In genomic region chr12:108835208-108835839, GRCm38 (mm10) we compare ENCODE assay signal across 8 mouse cellular contexts. TPM values are rescaled to one million over a fixed set of nuclear protein-coding genes. Genes with fewer than 3 reads are reported as not detected.
DNase-seq lines count a peak whose midpoint lies in the region; ATAC-seq and TF ChIP-seq lines count a peak whose summit lies in the region.

No protein-coding gene starts in this region.

- no peak for TF ChIP-seq POLR2A in bone marrow macrophage, adult 2 months (IDR thresholded peaks at IDR 0.05; ENCODE audit: borderline replicate concordance, low read depth, low read length)

- H3K9ac ChIP-seq in kidney, postnatal 0 days (ENCODE audit: low read depth, low read length) = peak overlapping the region; percentile 76
- peak overlapping the region; percentile 81 for H3K9ac ChIP-seq in hindbrain, embryonic 11.5 days (ENCODE audit: low read depth, low read length)
- peak overlapping the region; percentile 83 for H3K9ac ChIP-seq in midbrain, embryonic 11.5 days (ENCODE audit: low read length)

- no peaks in the 10 kb centered on the region for H3K27me3 ChIP-seq in kidney, postnatal 0 days (ENCODE audit: insufficient read depth, low read length)
- no peaks in the 10 kb centered on the region for H3K27me3 ChIP-seq in hindbrain, embryonic 11.5 days (ENCODE audit: control insufficient read depth, insufficient read depth, low read length)
- no peaks in the 10 kb centered on the region for H3K27me3 ChIP-seq in midbrain, embryonic 11.5 days (ENCODE audit: control insufficient read depth, insufficient read depth, low read length)

- DNase-seq in kidney, postnatal 0 days (ENCODE audit: low spot score) = no peak
- no peak for DNase-seq in kidney, postnatal 4 days
- no peak for DNase-seq in hindbrain, embryonic 11.5 days (ENCODE audit: low spot score)
- no peak for DNase-seq in midbrain, embryonic 11.5 days (ENCODE audit: low spot score, missing footprints)
- no peak for DNase-seq in layer of hippocampus, adult 8-10 months (ENCODE audit: low spot score in 2 of 2)
- DNase-seq in layer of hippocampus, postnatal 10 days (ENCODE audit: low spot score in 2 of 2) = no peak

- ATAC-seq in kidney, postnatal 0 days (replicated peaks; ENCODE audit: low FRiP score, low read depth) = no peak; the same call in 1 of the 2 replicates
- peak; percentile 48 for ATAC-seq in hindbrain, embryonic 11.5 days (ENCODE audit: low FRiP score)
- ATAC-seq in midbrain, embryonic 11.5 days (ENCODE audit: low FRiP score) = peak; percentile 38
- no peak for ATAC-seq in monocyte, adult 5-6 weeks (replicated peaks; ENCODE audit: insufficient number of reproducible peaks, low FRiP score, low TSS enrichment, poor library complexity, severe bottlenecking)

- H3K9me3 ChIP-seq in kidney, postnatal 0 days (replicated peaks; ENCODE audit: low read length) = no peaks in the 10 kb centered on the region
- no peaks in the 10 kb centered on the region for H3K9me3 ChIP-seq in hindbrain, embryonic 11.5 days (ENCODE audit: control insufficient read depth, low read length)
- H3K9me3 ChIP-seq in midbrain, embryonic 11.5 days (ENCODE audit: control insufficient read depth, low read length) = no peaks in the 10 kb centered on the region

- 2% methylated on average over 48 of the region's 51 CpGs for WGBS in kidney, postnatal 0 days
- 3% methylated on average over 47 of the region's 51 CpGs for WGBS in hindbrain, embryonic 11.5 days
- under 1% methylated on average over 51 of the region's 51 CpGs for WGBS in midbrain, embryonic 11.5 days

- peaks cover 45% of the 10 kb centered on the region for H3K4me1 ChIP-seq in kidney, postnatal 0 days (replicated peaks; ENCODE audit: insufficient read depth, low read length)
- peaks cover 28% of the 10 kb centered on the region for H3K4me1 ChIP-seq in bone marrow macrophage, adult 2 months (ENCODE audit: control insufficient read depth, insufficient read depth, low read length)
- H3K4me1 ChIP-seq in hindbrain, embryonic 11.5 days (replicated peaks; ENCODE audit: control insufficient read depth, insufficient read depth, low read length) = peaks cover 8% of the 10 kb centered on the region
- peaks cover 30% of the 10 kb centered on the region for H3K4me1 ChIP-seq in midbrain, embryonic 11.5 days (ENCODE audit: control insufficient read depth, insufficient read depth, low read length)

- H3K36me3 ChIP-seq in kidney, postnatal 0 days (ENCODE audit: insufficient read depth, low read length) = no peaks in the 10 kb centered on the region
- H3K36me3 ChIP-seq in hindbrain, embryonic 11.5 days (ENCODE audit: control insufficient read depth, insufficient read depth, low read length) = no peaks in the 10 kb centered on the region
- H3K36me3 ChIP-seq in midbrain, embryonic 11.5 days (ENCODE audit: control insufficient read depth, insufficient read depth, low read length) = no peaks in the 10 kb centered on the region

- no peak for TF ChIP-seq CTCF in kidney, postnatal 0 days (IDR thresholded peaks at IDR 0.05; ENCODE audit: low read depth)
- TF ChIP-seq CTCF in bone marrow macrophage, adult 2 months (IDR thresholded peaks at IDR 0.05; ENCODE audit: low read depth, low read length) = no peak

- H3K4me3 ChIP-seq in kidney, postnatal 0 days (replicated peaks; ENCODE audit: low read depth, low read length) = peak overlapping the region; percentile 58
- H3K4me3 ChIP-seq in bone marrow macrophage, adult 2 months (ENCODE audit: insufficient read depth, low read length) = peak overlapping the region; percentile 75
- H3K4me3 ChIP-seq in hindbrain, embryonic 11.5 days (ENCODE audit: low read depth, low read length) = peak overlapping the region; percentile 66
- H3K4me3 ChIP-seq in midbrain, embryonic 11.5 days (ENCODE audit: low read depth, low read length) = peak overlapping the region; percentile 60

- peak overlapping the region; percentile 94 for H3K4me2 ChIP-seq in kidney, postnatal 0 days (ENCODE audit: low read length)
- peak overlapping the region; percentile 97 for H3K4me2 ChIP-seq in hindbrain, embryonic 11.5 days (replicated peaks; ENCODE audit: low read depth, low read length)
- peak overlapping the region; percentile 81 for H3K4me2 ChIP-seq in midbrain, embryonic 11.5 days

- peak overlapping the region; percentile 86 for H3K27ac ChIP-seq in kidney, postnatal 0 days
- no peak overlapping the region for H3K27ac ChIP-seq in bone marrow macrophage, adult 2 months (ENCODE audit: insufficient read depth, low read depth, low read length)
- H3K27ac ChIP-seq in hindbrain, embryonic 11.5 days (ENCODE audit: low read depth, low read length) = no peak overlapping the region; the same call in 1 of the 2 replicates
- no peak overlapping the region; the same call in 1 of the 2 replicates for H3K27ac ChIP-seq in midbrain, embryonic 11.5 days (ENCODE audit: low read depth, low read length)

RNA-seq across cellular contexts. Expression of gene Slc25a29, which starts 0.4 kb away (rescaled TPM):
- 6.4 and 6.6 TPM in 2 replicates for polyA plus RNA-seq in kidney, postnatal 0 days (2015; fragmentation: Nextera tagmentation; extraction: Ambion mirVana)
- polyA plus RNA-seq in bone marrow macrophage, adult 2 months (2012; ENCODE audit: insufficient read depth, insufficient read length, missing spikeins) = 0.47 and 0.68 TPM in 2 replicates
- polyA plus RNA-seq in hindbrain, embryonic 11.5 days (2014; fragmentation: Nextera tagmentation; extraction: Ambion mirVana) = 10.5 and 12.0 TPM in 2 replicates
- 11.2 and 13.0 TPM in 2 replicates for polyA plus RNA-seq in midbrain, embryonic 11.5 days (2014; fragmentation: Nextera tagmentation; extraction: Ambion mirVana)
- 10 to 100 TPM; 18.4 to 28.4 (median 21.8) TPM for total RNA-seq in layer of hippocampus, adult 8-10 months (2022)
- 10 to 100 TPM; 15.3 to 16.4 TPM for total RNA-seq in layer of hippocampus, postnatal 10 days (2021)
- 0.11 to 1.8 TPM in 2 of 3 replicates, not detected in the other for total RNA-seq in monocyte, adult 5-6 weeks (2017)

RNA-seq across cellular contexts. Expression of gene Slc25a47, which starts 0.5 kb away (rescaled TPM):
- polyA plus RNA-seq in kidney, postnatal 0 days (2015; fragmentation: Nextera tagmentation; extraction: Ambion mirVana) = 7.1 and 7.6 TPM in 2 replicates
- 0.82 and 1.2 TPM in 2 replicates for polyA plus RNA-seq in bone marrow macrophage, adult 2 months (2012; ENCODE audit: insufficient read depth, insufficient read length, missing spikeins)
- 9.3 and 10.1 TPM in 2 replicates for polyA plus RNA-seq in hindbrain, embryonic 11.5 days (2014; fragmentation: Nextera tagmentation; extraction: Ambion mirVana)
- 9.8 TPM in 2 replicates for polyA plus RNA-seq in midbrain, embryonic 11.5 days (2014; fragmentation: Nextera tagmentation; extraction: Ambion mirVana)
- 10 to 100 TPM in 1 of 4 experiments, 1 to 10 TPM in 3; 8.1 to 10.8 (median 9.0) TPM for total RNA-seq in layer of hippocampus, adult 8-10 months (2022)
- 1 to 10 TPM; 8.7 to 8.8 TPM for total RNA-seq in layer of hippocampus, postnatal 10 days (2021)
- total RNA-seq in monocyte, adult 5-6 weeks (2017) = 0.48 to 1.3 TPM in 2 of 3 replicates, not detected in the other

RNA-seq across cellular contexts. Expression of gene Yy1, which starts 42.6 kb away (rescaled TPM):
- polyA plus RNA-seq in kidney, postnatal 0 days (2015; fragmentation: Nextera tagmentation; extraction: Ambion mirVana) = 15.6 and 17.3 TPM in 2 replicates
- 61.0 and 77.7 TPM in 2 replicates for polyA plus RNA-seq in bone marrow macrophage, adult 2 months (2012; ENCODE audit: insufficient read depth, insufficient read length, missing spikeins)
- 17.4 and 21.1 TPM in 2 replicates for polyA plus RNA-seq in hindbrain, embryonic 11.5 days (2014; fragmentation: Nextera tagmentation; extraction: Ambion mirVana)
- 19.0 and 19.5 TPM in 2 replicates for polyA plus RNA-seq in midbrain, embryonic 11.5 days (2014; fragmentation: Nextera tagmentation; extraction: Ambion mirVana)
- 10 to 100 TPM; 43.9 to 50.6 (median 48.8) TPM for total RNA-seq in layer of hippocampus, adult 8-10 months (2022)
- 10 to 100 TPM; 53.5 to 54.5 TPM for total RNA-seq in layer of hippocampus, postnatal 10 days (2021)
- 51.4 to 60.9 TPM (median 60.3 TPM) in 3 replicates for total RNA-seq in monocyte, adult 5-6 weeks (2017)

RNA-seq across cellular contexts. Expression of gene Wdr25, which starts 58.1 kb away (rescaled TPM):
- 5.3 and 6.6 TPM in 2 replicates for polyA plus RNA-seq in kidney, postnatal 0 days (2015; fragmentation: Nextera tagmentation; extraction: Ambion mirVana)
- 4.5 and 4.6 TPM in 2 replicates for polyA plus RNA-seq in bone marrow macrophage, adult 2 months (2012; ENCODE audit: insufficient read depth, insufficient read length, missing spikeins)
- 3.5 and 5.4 TPM in 2 replicates for polyA plus RNA-seq in hindbrain, embryonic 11.5 days (2014; fragmentation: Nextera tagmentation; extraction: Ambion mirVana)
- polyA plus RNA-seq in midbrain, embryonic 11.5 days (2014; fragmentation: Nextera tagmentation; extraction: Ambion mirVana) = 4.7 and 5.0 TPM in 2 replicates
- 10 to 100 TPM in 3 of 4 experiments, 1 to 10 TPM in 1; 9.9 to 15.6 (median 12.6) TPM for total RNA-seq in layer of hippocampus, adult 8-10 months (2022)
- 1 to 10 TPM; 7.1 to 9.0 TPM for total RNA-seq in layer of hippocampus, postnatal 10 days (2021)
- 3.0 to 9.0 TPM (median 6.5 TPM) in 3 replicates for total RNA-seq in monocyte, adult 5-6 weeks (2017)

RNA-seq across cellular contexts. Expression of gene Wars, which starts 58.6 kb away (rescaled TPM):
- polyA plus RNA-seq in kidney, postnatal 0 days (2015; fragmentation: Nextera tagmentation; extraction: Ambion mirVana) = 67.3 and 72.7 TPM in 2 replicates
- polyA plus RNA-seq in bone marrow macrophage, adult 2 months (2012; ENCODE audit: insufficient read depth, insufficient read length, missing spikeins) = 20.5 and 24.8 TPM in 2 replicates
- polyA plus RNA-seq in hindbrain, embryonic 11.5 days (2014; fragmentation: Nextera tagmentation; extraction: Ambion mirVana) = 112 and 119 TPM in 2 replicates
- 128 TPM in 2 replicates for polyA plus RNA-seq in midbrain, embryonic 11.5 days (2014; fragmentation: Nextera tagmentation; extraction: Ambion mirVana)
- total RNA-seq in layer of hippocampus, adult 8-10 months (2022) = 10 to 100 TPM; 82.6 to 97.2 (median 90.6) TPM
- 10 to 100 TPM; 82.9 to 91.9 TPM for total RNA-seq in layer of hippocampus, postnatal 10 days (2021)
- total RNA-seq in monocyte, adult 5-6 weeks (2017) = 42.0 to 59.0 TPM (median 59.0 TPM) in 3 replicates

Comparison
In these comparisons a context has a peak if more than half of its experiments do, and no peak if none do; other contexts are left out.
1. ATAC-seq: peak in hindbrain, embryonic 11.5 days (single experiment) and midbrain, embryonic 11.5 days (single experiment); none in kidney, postnatal 0 days (single experiment) and monocyte, adult 5-6 weeks (single experiment).
2. Peak in every context shown above with its lines, with median percentiles within 50 percentile points of each other: H3K4me2 ChIP-seq, H3K4me3 ChIP-seq and H3K9ac ChIP-seq.